Mouse (Mus musculus) neutrophil, adult 5-6 weeks (primary cell): ENCODE measurements around the gene Igfals. TPM values are rescaled to one million over a fixed set of nuclear protein-coding genes. Genes with fewer than 3 reads are reported as not detected.

Source experiments
- ATAC-seq: fragments of 151-379, 151-347 bp; 2 replicates; pipeline ENCODE4 v1.8.0; 2017; ENCODE audit warnings: mild to moderate bottlenecking, moderate TSS enrichment; ENCODE audit not compliant: insufficient number of reproducible peaks, poor library complexity, low FRiP score, severe bottlenecking; ENCODE audit errors: extremely low read depth
- total RNA-seq: library from RNA; stranded (forward); fragments of 200-1000 nt; gene quantifications from 2 replicates; pipeline ENCODE4 v1.2.3, GENCODE M21; 2017

Igfals gene
- total RNA-seq, 1 experiment from 2014 or later: not detected

- ATAC-seq: no peak
Observed at GRCm38 (mm10) chr17:24857831-24858470, 7.8 kb upstream of the Igfals start.

GRCm38 (mm10) chr17:24858967-24859366 is 6.8 kb upstream of the Igfals start:
- ATAC-seq: no peak

- ATAC-seq: no peak
Observed at GRCm38 (mm10) chr17:24860076-24860475, 5.7 kb upstream of the Igfals start.

DNA sequence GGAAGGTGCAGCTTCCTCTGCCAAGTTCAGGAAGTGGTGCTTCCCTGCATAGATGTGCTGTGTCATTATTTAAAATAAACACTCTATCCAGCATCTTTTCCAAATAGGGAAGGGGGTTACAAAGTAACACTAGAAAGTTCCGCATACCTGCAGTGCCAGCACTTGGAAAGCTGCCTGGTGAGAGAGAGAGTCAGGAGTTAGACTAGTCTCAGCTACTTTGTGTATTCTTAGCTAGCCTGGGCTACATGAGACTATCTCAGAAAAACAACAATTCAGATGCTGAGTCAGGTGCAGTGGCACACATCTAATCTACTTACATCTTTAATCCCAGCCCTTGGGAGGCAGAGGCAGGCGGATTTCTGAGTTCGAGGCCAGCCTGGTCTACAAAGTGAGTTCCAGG is 4.0 kb upstream of the Igfals start:
- ATAC-seq: no peak

DNA sequence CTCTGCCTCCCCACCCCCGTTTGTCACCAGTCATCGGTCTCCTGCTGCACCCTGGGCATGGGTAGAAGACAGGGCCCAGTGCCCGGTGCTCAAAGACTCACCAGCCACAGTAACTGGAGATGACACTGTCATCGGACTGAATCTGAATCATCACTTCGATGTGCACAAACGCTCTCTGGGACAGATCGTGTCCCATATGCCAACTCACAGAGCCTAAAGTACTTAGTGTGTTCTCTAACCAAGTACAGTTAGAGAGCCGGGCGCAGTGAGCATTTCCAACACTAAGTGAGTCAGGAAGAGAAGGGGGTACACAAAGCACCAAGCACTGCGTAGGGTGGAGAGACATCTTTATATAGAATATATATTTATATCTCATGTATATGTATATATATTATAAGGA is 2.1 kb downstream of the Igfals start:
- no peak for ATAC-seq

- no peak for ATAC-seq
Observed at GRCm38 (mm10) chr17:24873695-24874404, 8.1 kb downstream of the Igfals start.

DNA sequence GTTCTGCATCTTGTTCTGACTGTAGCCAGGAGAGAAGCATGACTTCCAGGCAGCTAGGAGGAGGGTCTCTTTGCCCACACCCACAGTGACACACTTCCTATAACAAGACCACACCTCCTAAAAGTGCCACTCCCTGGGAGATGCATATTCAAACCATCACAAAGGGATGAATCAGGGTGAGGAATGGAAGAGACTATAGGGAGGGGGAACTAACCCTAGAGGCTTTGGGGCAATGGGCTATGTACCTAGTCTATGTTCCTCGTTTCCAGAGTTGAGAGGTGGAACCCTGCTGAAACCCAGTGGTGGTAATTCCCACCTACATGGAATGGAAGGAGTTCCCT is 8.6 kb downstream of the Igfals start:
- ATAC-seq: no peak

DNA sequence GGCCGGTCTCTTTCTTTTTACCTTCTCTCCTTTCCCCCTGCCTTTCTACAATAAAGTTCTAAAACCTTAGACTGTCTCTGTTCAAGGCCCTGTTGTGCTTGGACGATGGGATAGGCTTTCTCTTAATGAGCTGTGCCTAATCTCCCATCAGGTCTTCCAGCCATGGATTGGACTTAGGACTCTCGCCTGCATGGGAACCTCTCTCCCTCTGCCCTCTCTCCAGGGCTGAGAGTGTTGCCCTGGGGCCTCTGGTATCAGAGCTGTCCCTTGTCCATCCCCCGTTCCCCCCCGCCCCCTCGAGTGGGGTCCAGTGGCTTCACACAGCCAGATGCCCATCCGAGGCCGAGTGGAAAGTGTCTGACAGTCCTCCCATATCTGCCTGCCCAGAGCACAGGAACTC is 9.2 kb downstream of the Igfals start:
- ATAC-seq: no peak

- ATAC-seq: no peak
Observed at GRCm38 (mm10) chr17:24877336-24878116, 11.7 kb downstream of the Igfals start.

GRCm38 (mm10) chr17:24878117-24878397 is 12.3 kb downstream of the Igfals start:
- no peak for ATAC-seq

GRCm38 (mm10) chr17:24878531-24878930 is 12.7 kb downstream of the Igfals start:
- ATAC-seq: no peak

- no peak for ATAC-seq
Observed at GRCm38 (mm10) chr17:24881738-24882440, 16.1 kb downstream of the Igfals start.

- no peak for ATAC-seq
Observed at GRCm38 (mm10) chr17:24884391-24884790, 18.6 kb downstream of the Igfals start.

- ATAC-seq: no peak
Observed at GRCm38 (mm10) chr17:24885356-24886133, 19.7 kb downstream of the Igfals start.

- peak; percentile 93 for ATAC-seq
Observed at GRCm38 (mm10) chr17:24886134-24886931, 20.5 kb downstream of the Igfals start, which contains the start of the genes Nubp2 and Spsb3. Gene Nubp2, minus strand, starts transcription at chr17:24886349. Gene Spsb3, plus strand, starts transcription at chr17:24886643.

DNA sequence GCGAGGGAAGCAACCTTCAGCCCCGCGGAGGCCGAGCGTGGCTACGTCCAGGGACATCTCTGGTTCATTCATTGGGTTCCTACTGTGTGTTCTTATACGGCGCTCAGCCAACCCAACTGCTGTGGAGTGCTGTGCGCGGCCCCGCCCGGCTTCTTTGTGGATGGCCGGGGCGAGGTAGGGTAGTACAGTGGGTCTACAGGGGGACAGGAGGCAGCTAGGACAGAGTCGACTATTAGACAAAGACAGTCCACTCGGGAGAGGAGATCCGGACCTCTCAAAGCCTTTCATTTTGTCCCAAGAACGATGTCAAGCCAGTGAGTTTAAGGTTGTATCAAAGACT is 21.1 kb downstream of the Igfals start:
- no peak for ATAC-seq

DNA sequence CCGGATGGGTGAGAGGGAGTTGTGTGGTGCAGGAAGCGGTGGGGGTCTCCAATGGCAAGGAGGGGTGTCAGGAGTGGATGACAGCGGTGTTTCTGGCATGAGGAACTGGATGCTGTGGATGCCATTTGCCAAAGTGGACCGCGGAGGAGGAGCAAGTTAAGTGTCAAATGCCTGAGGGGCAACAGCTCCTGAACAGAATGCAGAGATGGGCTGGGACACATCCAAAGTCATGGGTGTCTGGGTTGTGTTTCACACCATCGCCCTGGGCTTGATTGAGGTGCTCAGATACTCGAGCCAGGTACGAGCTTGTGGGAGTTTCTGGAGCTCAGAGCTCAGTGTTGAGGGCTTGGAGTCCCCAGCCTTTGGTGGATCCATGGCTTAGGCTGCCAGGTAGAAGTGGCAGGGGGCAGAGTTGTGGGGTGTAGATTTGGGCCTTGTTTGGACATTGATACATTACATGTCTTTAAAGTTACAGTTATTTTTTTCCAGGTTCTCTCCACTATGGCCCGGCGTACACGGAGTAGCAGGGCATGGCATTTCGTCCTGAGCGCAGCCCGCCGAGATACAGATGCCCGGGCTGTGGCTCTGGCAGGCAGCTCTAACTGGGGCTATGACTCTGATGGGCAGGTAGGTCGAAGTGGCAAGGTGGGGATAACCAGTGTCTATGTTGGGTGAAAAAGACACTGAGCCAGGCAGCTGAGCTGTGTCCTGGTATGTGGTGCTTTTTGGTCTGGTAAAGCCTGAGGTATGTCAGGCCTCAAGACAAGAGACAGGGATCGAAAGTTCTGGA is 21.7 kb downstream of the Igfals start:
- ATAC-seq: no peak
